Mouse (Mus musculus): ENCODE results near the gene Olfr725. TPM values are rescaled to one million over a fixed set of nuclear protein-coding genes. Genes with fewer than 3 reads are reported as not detected.
A peak's percentile ranks its signal among the peaks of the same experiment; 100 is the strongest.

Gene Olfr725
- polyA plus RNA-seq (2012; rRNA removed), result not detected in 2 replicates

DNA sequence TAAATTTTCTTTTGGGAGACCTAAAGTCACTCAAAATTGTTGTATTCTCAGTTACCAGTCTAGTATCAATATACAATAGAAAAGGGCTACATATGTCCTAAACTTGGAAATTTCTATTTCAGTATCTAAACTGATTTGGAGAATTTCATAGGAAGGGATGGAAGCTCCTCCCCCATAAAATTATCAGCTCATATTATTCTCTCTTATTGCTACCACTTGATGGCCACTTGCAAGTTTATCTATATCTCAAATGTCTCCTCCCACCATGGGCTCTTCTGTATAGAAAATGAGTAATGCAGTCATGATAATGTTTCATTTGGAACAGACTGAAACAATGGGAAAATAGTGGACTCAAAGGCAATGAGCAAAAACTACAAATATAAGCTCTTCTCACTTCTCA is at the start of gene Olfr725:
Gene Olfr725 (minus strand): TSS at position 101 of the 400 bp plus-strand sequence.
- TF ChIP-seq CTCF (IDR thresholded peaks at IDR 0.05; ENCODE audit: borderline replicate concordance, insufficient read depth, low read depth, low read length), result no peak
- TF ChIP-seq POLR2A (IDR thresholded peaks at IDR 0.05; ENCODE audit: borderline replicate concordance, insufficient read depth, low read length), result no peak
- Histone ChIP-seq H3K27ac (ENCODE audit: insufficient read depth, low read length) (no peak within 1 kb of the TSS), H3K4me3 (replicated peaks; ENCODE audit: insufficient read depth, low read depth, low read length) (no peak within 1 kb of the TSS), H3K4me1 (ENCODE audit: control insufficient read depth, insufficient read depth, low read length) (no peaks in the 10 kb centered on the region), H3K27me3 (ENCODE audit: control insufficient read depth, insufficient read depth, low read length) (no peaks in the 10 kb centered on the region)
- no peak for DNase-seq

GRCm38 (mm10) chr14:50062733-50063104 is 22.5 kb upstream of the Olfr725 start:
- H3K4me1 ChIP-seq (ENCODE audit: control insufficient read depth, insufficient read depth, low read length), result no peaks in the 10 kb centered on the region
- no peak for DNase-seq
- 0% methylated on average over 4 of the region's 4 CpGs for WGBS
- peak overlapping the region; percentile 55 for H3K4me3 ChIP-seq (replicated peaks; ENCODE audit: insufficient read depth, low read depth, low read length)
- H3K27me3 ChIP-seq (ENCODE audit: control insufficient read depth, insufficient read depth, low read length), result no peaks in the 10 kb centered on the region
- H3K27ac ChIP-seq (ENCODE audit: insufficient read depth, low read length), result no peak overlapping the region
- TF ChIP-seq POLR2A (IDR thresholded peaks at IDR 0.05; ENCODE audit: borderline replicate concordance, insufficient read depth, low read length) (no peak), CTCF (IDR thresholded peaks at IDR 0.05; ENCODE audit: borderline replicate concordance, insufficient read depth, low read depth, low read length) (no peak)

DNA sequence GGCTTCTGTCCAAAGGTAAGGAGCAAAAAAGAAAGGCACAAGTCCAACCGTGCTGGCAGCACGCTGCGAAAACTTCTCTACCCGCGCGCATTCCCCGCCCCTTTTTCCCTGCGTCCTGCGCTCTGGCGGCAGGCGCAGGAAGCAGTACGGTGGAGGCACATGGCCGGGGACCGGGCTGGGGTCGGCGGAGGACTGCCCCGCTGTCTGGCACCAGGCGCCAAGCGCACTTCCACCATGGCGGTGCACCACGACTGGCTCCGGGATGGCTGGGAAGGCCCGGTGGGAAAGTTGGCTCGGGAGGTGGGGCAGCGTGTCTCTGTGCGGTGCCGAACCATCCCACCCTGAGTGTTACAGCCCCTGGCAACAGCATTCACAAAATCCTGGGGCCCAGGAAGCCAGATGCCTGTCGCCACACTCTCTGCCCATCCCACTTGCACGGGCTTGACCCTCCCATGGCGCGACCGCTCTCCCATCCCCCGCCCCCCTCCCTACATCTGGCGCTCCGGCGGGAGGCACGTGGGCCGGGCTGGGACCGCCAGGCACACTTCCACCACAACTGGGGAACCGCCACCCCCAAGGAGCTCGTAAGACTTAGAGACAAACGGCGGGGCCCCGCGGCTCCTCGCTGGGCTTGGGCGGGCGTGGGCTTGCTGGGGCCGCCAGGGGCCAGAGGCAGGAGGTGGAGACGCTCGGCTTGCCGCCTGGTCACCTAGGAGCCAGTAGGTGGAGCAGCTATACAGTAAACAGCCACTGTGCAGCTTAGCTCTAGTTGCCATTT is 22.0 kb upstream of the Olfr725 start:
- TF ChIP-seq POLR2A (IDR thresholded peaks at IDR 0.05; ENCODE audit: borderline replicate concordance, insufficient read depth, low read length) (no peak), CTCF (IDR thresholded peaks at IDR 0.05; ENCODE audit: borderline replicate concordance, insufficient read depth, low read depth, low read length) (peak; percentile 58)
- Histone ChIP-seq H3K4me3 (replicated peaks; ENCODE audit: insufficient read depth, low read depth, low read length) (peak overlapping the region; percentile 55), H3K27me3 (ENCODE audit: control insufficient read depth, insufficient read depth, low read length) (no peaks in the 10 kb centered on the region), H3K27ac (ENCODE audit: insufficient read depth, low read length) (no peak overlapping the region), H3K4me1 (ENCODE audit: control insufficient read depth, insufficient read depth, low read length) (no peaks in the 10 kb centered on the region)
- WGBS, result 2% methylated on average over 52 of the region's 52 CpGs
- DNase-seq, result peak; percentile 67

GRCm38 (mm10) chr14:50061590-50061954 is 21.4 kb upstream of the Olfr725 start:
- Histone ChIP-seq H3K27me3 (ENCODE audit: control insufficient read depth, insufficient read depth, low read length) (no peaks in the 10 kb centered on the region), H3K4me3 (replicated peaks; ENCODE audit: insufficient read depth, low read depth, low read length) (peak overlapping the region; percentile 55), H3K27ac (ENCODE audit: insufficient read depth, low read length) (no peak overlapping the region), H3K4me1 (ENCODE audit: control insufficient read depth, insufficient read depth, low read length) (no peaks in the 10 kb centered on the region)
- TF ChIP-seq POLR2A (IDR thresholded peaks at IDR 0.05; ENCODE audit: borderline replicate concordance, insufficient read depth, low read length), result no peak
- TF ChIP-seq CTCF (IDR thresholded peaks at IDR 0.05; ENCODE audit: borderline replicate concordance, insufficient read depth, low read depth, low read length), result no peak
- no peak for DNase-seq
- 0% methylated on average over 13 of the region's 13 CpGs for WGBS

GRCm38 (mm10) chr14:50061179-50061578 is 21.0 kb upstream of the Olfr725 start:
- no peak overlapping the region for H3K27ac ChIP-seq (ENCODE audit: insufficient read depth, low read length)
- 13% methylated on average over 11 of the region's 11 CpGs for WGBS
- DNase-seq, result peak in 1 of 2 experiments; percentile 14

GRCm38 (mm10) chr14:50032041-50032440 is 8.1 kb downstream of the Olfr725 start:
- Histone ChIP-seq H3K4me1 (ENCODE audit: control insufficient read depth, insufficient read depth, low read length) (no peaks in the 10 kb centered on the region), H3K4me3 (replicated peaks; ENCODE audit: insufficient read depth, low read depth, low read length) (no peak overlapping the region), H3K27me3 (ENCODE audit: control insufficient read depth, insufficient read depth, low read length) (no peaks in the 10 kb centered on the region), H3K27ac (ENCODE audit: insufficient read depth, low read length) (no peak overlapping the region)
- DNase-seq, result no peak
- 84% methylated on average over 2 of the region's 2 CpGs for WGBS
- no peak for TF ChIP-seq POLR2A (IDR thresholded peaks at IDR 0.05; ENCODE audit: borderline replicate concordance, insufficient read depth, low read length)
- TF ChIP-seq CTCF (IDR thresholded peaks at IDR 0.05; ENCODE audit: borderline replicate concordance, insufficient read depth, low read depth, low read length), result no peak

More at GRCm38 (mm10) chr14:50061179-50061578, 21.0 kb upstream of the Olfr725 start:
- no peaks in the 10 kb centered on the region for H3K27me3 ChIP-seq (ENCODE audit: control insufficient read depth, insufficient read depth, low read length)
- H3K4me3 ChIP-seq (replicated peaks; ENCODE audit: insufficient read depth, low read depth, low read length), result no peak overlapping the region
- no peaks in the 10 kb centered on the region for H3K4me1 ChIP-seq (ENCODE audit: control insufficient read depth, insufficient read depth, low read length)
- no peak for TF ChIP-seq POLR2A (IDR thresholded peaks at IDR 0.05; ENCODE audit: borderline replicate concordance, insufficient read depth, low read length)
- no peak for TF ChIP-seq CTCF (IDR thresholded peaks at IDR 0.05; ENCODE audit: borderline replicate concordance, insufficient read depth, low read depth, low read length)

GRCm38 (mm10) chr14:50031356-50031755 is 8.8 kb downstream of the Olfr725 start:
- WGBS, result 86% methylated on average over 4 of the region's 4 CpGs
- no peak for DNase-seq
- no peak overlapping the region for H3K27ac ChIP-seq (ENCODE audit: insufficient read depth, low read length)
- no peaks in the 10 kb centered on the region for H3K27me3 ChIP-seq (ENCODE audit: control insufficient read depth, insufficient read depth, low read length)
- no peaks in the 10 kb centered on the region for H3K4me1 ChIP-seq (ENCODE audit: control insufficient read depth, insufficient read depth, low read length)
- H3K4me3 ChIP-seq (replicated peaks; ENCODE audit: insufficient read depth, low read depth, low read length), result no peak overlapping the region
- TF ChIP-seq POLR2A (IDR thresholded peaks at IDR 0.05; ENCODE audit: borderline replicate concordance, insufficient read depth, low read length) (no peak), CTCF (IDR thresholded peaks at IDR 0.05; ENCODE audit: borderline replicate concordance, insufficient read depth, low read depth, low read length) (no peak)

GRCm38 (mm10) chr14:50026371-50026770 is 13.8 kb downstream of the Olfr725 start:
- WGBS, result 80% methylated on average over 2 of the region's 2 CpGs
- no peak for DNase-seq
- no peak overlapping the region for H3K27ac ChIP-seq (ENCODE audit: insufficient read depth, low read length)
- H3K4me1 ChIP-seq (ENCODE audit: control insufficient read depth, insufficient read depth, low read length), result no peaks in the 10 kb centered on the region
- TF ChIP-seq POLR2A (IDR thresholded peaks at IDR 0.05; ENCODE audit: borderline replicate concordance, insufficient read depth, low read length) (no peak), CTCF (IDR thresholded peaks at IDR 0.05; ENCODE audit: borderline replicate concordance, insufficient read depth, low read depth, low read length) (no peak)
- H3K4me3 ChIP-seq (replicated peaks; ENCODE audit: insufficient read depth, low read depth, low read length), result no peak overlapping the region
- H3K27me3 ChIP-seq (ENCODE audit: control insufficient read depth, insufficient read depth, low read length), result no peaks in the 10 kb centered on the region

Other genes starting within 250 kb of the Olfr725 start
- gene Olfr722, start 138.4 kb downstream of the Olfr725 start, polyA plus RNA-seq (2012; rRNA removed), result not detected in 2 replicates
- not detected in 2 replicates for gene Olfr723, start 108.6 kb downstream of the Olfr725 start, polyA plus RNA-seq (2012; rRNA removed)
- not detected in 2 replicates for gene Olfr724, start 77.1 kb downstream of the Olfr725 start, polyA plus RNA-seq (2012; rRNA removed)
- not detected in 2 replicates for gene Olfr726, start 50.6 kb upstream of the Olfr725 start, polyA plus RNA-seq (2012; rRNA removed)
- gene Olfr727, start 82.8 kb upstream of the Olfr725 start, polyA plus RNA-seq (2012; rRNA removed), result not detected in 2 replicates
- not detected in 2 replicates for gene Olfr728, start 102.3 kb upstream of the Olfr725 start, polyA plus RNA-seq (2012; rRNA removed)
- not detected in 2 replicates for gene Olfr729, start 112.5 kb upstream of the Olfr725 start, polyA plus RNA-seq (2012; rRNA removed)
- not detected in 2 replicates for gene Olfr730, start 147.8 kb upstream of the Olfr725 start, polyA plus RNA-seq (2012; rRNA removed)
- not detected in 2 replicates for gene Olfr731, start 201.5 kb upstream of the Olfr725 start, polyA plus RNA-seq (2012; rRNA removed)
- not detected in 2 replicates for gene Olfr732, start 243.8 kb upstream of the Olfr725 start, polyA plus RNA-seq (2012; rRNA removed)

All from cerebellum, adult 2 months (tissue).